Mouse (Mus musculus): ENCODE measurements around the gene Smim13.
"Not testable (repeated sequence)": the region's sequence is repeated elsewhere in the genome, so short reads cannot be mapped to it uniquely, and the experiment has no call there.

Smim13 gene

DNA sequence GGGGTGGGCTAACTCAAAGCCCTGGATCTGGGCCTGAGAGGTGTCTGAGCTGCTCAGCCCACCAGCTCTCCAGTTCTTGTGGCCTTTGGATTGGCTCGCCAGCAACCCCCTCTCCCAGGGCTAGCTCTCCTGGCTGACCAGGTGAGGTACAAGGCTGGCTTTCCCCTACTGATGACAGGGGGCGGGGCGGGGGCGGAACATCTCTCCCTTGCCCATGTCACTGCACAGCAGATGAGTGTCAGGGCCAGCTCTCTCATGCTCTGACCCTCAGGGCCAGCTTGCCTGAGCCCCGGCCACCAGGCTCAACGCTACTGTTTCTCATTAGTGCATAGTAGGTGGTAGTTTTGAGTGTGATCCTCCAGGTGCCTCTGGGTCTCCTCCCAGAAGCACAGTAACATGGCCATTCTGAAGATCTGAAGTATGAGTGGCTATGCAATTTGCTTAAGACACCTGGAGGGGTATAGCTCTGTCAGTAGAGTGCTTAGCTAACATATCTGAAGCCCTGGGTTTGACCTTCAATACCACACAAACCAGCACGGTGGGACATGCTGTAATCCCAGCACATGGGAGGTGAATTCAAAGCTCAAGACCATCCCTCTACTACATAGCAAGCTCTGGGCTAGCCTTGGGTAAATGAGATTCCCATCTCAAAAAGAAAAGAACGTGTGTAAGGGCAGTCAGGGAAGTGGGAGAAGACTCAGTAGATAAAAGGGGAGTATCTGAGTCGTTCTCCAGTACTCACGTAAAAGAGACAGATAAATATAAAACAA lies 11.4 kb upstream of the Smim13 start:
- in situ Hi-C loops (cut with MboI, MseI) = loop anchor here (5.0 kb wide), 3 partner anchors 101 to 391 kb away; no protein-coding TSS in a partner anchor

DNA sequence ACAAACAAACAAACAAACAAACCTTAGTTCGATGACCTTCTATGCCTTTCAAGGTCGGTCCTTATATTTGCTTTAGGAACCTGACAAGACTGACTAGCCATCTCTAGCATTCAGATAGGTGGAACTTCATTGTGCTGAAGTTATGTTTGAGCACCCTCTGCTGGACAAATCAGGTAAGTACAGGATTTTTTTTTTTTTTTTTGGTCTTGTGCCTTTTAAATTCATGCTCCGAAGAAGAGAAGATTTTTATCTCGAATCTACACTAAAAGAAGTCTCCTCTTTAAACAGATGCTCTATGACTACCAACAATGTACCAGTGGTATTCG lies 10.9 kb upstream of the Smim13 start:
- in situ Hi-C loops (cut with MboI, MseI) = loop anchor here (5.0 kb wide), 3 partner anchors 101 to 391 kb away; no protein-coding TSS in a partner anchor

DNA sequence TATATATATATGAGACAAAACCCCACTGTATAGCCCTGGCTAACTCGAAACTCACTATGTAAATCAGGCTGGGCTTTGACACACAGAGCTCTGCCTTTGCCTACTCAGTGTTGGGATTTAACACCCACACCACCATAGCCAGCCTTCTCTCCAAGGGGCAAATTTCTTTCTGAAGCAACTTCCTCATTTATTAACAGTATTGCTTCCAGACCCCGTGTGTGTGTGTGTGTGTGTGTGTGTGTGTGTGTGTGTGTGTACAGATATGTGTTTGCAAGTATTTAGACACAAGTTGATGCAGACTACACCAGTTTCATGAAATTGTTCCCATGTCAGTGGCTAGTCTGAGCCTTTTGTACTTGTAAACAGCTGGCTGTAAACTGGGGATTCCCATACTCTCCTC lies 8.1 kb upstream of the Smim13 start:
- in situ Hi-C loops (cut with MboI, MseI) = loop anchor here in 1 of 2 experiments (5.0 to 10.0 kb wide), 2 partner anchors 237 to 394 kb away; partner anchors contain the start of gene Pak1ip1

DNA sequence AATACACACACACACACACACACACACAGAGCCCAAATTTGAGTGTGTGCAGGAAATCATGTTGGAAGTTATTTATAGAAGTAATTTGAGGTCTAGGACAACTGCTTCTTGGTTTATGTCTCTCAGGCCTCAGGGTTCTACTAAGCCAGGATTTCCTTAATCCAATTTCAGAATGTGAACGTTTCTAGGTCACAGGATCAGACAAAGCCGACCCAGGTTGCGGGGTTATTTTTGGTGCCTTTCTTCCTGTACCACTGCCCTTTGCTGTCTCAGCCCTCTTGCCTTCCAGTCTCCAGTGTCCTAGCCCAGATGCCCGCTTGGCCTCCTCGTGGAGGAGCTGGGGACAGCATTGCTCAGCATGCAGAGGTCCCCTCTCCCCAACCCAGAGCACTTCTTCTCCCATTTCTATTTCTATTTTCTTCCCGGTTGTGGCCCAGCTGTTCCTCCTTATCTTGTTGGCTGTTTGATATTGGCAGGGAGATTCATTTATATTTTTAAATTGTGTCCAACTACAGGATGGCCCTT lies 5.3 kb upstream of the Smim13 start:
- in situ Hi-C loops (cut with MboI, MseI) = loop anchor here in 1 of 2 experiments (5.0 to 10.0 kb wide), 2 partner anchors 240 to 397 kb away; partner anchors contain the start of gene Pak1ip1

DNA sequence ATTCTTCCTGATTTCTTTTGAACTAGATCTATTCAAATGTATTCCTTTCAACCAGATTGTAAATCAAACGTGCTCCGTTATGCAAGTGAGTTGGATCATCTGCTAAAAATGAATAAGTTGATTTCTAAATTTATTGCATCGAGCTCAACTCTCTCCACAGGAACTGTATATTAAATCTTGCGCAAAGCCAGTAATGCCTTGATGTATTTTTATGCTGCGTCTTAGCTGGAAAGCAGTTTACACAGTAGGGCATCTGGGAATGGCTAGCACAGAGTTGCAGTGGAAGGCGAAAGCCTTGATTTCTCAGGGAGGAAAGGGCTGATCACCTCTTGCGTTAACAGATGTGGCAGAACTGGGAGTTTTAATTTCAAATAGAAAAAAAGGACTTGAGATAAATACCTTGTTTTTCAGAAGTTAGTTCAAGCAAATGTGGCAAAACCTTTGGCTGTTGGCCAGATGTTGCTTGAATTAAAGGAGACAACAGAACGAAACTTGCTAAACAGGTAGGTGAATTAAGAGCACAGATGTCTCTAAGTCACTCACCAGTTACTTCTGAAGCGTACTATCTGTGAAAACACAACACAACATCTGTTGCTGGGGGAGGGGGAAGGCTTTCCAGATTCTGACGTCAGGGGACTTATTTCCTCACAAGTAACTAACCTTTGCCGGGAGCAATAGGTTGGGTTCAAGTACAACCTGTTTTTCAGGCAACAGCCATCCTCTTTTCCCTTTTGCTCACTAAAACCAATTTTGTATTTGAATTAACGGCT lies 708 bp upstream of the Smim13 start:
- in situ Hi-C loops (cut with MboI, MseI) = loop anchor here in 1 of 2 experiments (10.0 kb wide), 1 partner anchor 244 kb away; the partner anchor contains the start of gene Pak1ip1

DNA sequence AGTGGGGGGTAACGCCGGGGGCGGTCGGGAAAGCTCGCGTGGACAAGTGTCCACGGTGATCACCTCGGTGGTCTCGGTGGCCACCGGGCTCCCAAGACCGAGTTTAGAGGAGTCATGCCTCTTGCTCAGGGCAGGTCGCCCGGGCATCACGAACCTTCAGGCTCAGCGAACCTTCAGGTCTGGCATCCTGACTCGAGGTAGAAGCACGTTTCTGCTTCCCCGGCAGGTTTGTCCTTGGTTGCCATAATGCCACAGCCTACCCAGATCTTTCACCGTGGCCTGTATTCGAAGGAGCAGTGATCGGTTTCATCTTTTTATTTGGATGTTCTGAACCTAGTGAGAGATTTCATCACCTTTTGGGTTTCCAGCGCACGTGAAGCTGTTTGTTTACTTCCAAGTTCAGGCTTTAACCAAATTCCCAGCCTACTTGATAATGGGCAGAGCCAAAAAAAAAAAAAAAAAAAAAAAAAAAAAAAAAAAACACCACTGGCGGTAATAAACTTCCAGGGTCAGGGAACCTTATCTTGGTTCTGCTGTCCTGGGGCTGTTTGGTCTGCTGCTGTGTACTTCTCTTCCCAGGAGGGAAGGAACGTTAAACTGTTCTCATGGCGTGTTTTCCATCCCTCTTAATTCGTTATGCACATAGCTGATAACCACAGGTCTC lies 806 bp downstream of the Smim13 start:
- in situ Hi-C loops (cut with MboI, MseI) = no loop called here

DNA sequence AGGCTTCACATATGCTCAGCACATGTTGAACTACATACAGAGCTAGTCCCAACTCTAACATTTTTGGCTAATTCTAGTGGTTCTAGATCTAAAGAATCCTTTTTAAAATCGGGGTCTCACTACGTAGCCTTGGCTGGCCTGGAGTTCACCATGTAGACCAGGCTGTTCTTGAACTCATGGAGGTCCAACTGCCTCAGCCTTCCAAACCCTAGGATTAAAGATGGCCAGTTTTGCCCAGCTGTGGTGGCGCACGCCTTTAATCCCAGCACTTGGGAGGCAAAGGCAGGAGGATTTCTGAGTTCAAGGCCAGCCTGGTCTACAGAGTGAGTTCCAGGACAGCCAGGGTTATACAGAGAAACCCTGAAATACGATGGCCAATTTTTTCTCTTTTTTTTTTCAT lies 1.6 kb downstream of the Smim13 start:
- in situ Hi-C loops (cut with MboI, MseI) = not testable (repeated sequence)

DNA sequence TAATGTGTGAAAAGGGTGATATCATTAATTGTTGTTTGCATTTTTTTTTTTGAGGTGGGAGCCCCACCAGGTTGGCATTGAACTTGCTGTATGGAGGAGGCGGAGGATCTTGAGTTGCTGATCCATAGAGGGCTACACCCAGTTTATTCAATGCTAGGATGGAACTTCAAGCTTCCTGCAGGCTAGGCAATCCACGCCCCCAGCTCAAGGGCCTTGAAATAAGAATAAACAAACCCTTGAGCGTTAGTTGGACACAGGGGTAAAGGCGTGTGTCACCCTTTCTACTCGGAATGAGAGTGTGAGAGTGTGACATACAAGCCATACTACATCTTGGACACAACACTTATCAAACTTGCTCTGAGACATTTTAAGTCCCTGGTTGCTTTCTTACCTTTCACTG lies 2.0 kb downstream of the Smim13 start:
- in situ Hi-C loops (cut with MboI, MseI) = no loop called here

DNA sequence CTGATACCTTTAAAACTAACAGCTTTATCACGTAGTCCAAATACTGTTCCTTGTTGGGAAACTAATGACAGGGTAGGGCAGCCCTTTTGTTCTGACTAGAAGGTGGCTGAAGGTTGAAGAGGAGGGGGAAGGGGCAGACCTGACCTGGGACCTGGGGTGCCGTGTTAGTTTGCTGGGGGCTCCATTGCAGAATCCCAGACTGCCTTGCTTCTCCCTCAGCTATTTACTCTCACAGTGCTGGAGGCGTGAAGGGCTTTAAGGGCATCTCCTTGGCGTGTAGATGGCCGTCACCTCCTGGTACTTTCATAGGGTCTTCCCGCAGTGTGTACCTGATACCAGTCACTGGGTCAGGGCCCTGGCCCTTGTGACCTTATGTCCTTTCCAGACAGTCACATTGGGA lies 2.5 kb downstream of the Smim13 start:
- in situ Hi-C loops (cut with MboI, MseI) = no loop called here

DNA sequence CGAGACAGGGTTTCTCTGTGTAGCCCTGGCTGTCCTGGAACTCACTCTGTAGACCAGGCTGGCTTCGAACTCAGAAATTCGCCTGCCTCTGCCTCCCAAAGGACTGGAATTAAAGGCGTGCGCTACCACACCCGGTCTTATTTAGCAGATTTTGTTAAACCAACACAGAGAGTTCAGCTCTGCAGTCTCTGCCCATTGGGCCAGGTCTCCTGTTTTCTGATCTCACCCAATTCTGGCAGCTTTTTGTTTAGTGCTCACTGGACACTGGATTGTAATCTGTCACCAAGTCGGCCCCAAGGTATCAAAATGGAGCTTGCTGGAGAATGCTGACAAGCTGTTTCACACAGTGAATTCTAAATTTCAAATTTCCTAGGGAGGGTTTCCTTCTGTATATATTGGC lies 3.1 kb downstream of the Smim13 start:
- in situ Hi-C loops (cut with MboI, MseI) = no loop called here

DNA sequence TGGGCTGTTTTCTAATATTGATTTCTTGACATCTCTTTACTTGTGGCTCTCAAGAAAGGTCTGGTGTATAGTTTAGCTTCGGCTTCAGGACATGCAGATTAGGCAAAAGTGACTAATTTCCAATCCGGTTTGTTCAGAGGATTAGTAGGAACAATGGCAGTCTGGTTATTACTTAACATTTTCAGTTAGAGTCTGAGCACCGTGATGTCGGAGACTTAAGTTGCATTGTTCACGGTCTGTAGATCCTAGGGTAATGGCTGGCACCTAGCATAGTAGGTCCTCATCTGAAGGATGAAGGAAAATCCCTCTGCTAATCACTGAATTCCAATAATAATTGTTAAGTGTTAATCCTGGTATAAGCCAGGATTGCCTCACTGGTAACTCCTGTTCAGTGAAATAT lies 6.5 kb downstream of the Smim13 start:
- in situ Hi-C loops (cut with MboI, MseI) = no loop called here

DNA sequence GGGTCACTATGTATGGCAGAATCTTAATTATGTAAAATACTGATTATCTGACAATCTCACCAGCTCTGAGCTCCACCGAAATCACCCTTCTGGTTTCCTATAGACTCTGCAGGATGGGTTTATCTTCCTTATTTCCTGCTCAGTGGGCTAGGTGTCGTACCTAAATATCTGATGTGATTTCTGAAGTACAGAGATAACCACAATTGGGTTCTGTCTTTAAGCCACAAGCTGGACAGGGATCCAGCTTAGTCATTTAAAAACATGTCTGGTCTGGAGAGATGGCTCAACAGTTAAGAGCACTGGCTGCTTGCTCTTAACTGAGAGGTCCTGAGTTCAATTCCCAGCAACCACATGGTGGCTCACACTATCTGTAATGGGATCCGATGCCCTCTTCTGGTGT lies 7.3 kb downstream of the Smim13 start:
- in situ Hi-C loops (cut with MboI, MseI) = no loop called here

DNA sequence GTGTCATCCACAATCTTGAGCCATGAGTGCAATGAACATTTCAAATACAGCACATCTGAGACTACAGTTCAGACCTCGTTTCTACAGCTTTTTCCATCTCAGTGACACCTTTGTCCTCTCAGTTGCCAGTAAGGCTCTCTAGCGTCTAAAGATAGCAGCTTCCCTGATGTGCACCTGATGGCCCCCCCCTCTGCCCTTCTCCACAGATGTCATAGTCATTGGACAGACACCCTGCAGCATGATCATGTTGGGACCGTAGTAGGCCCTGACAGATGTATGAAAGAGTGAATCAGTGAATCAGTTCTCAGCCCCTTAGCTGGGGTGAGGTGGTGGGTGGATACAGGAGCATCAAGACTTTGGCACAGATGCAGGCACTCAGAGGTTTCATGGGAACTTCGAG lies 8.2 kb downstream of the Smim13 start:
- in situ Hi-C loops (cut with MboI, MseI) = no loop called here

DNA sequence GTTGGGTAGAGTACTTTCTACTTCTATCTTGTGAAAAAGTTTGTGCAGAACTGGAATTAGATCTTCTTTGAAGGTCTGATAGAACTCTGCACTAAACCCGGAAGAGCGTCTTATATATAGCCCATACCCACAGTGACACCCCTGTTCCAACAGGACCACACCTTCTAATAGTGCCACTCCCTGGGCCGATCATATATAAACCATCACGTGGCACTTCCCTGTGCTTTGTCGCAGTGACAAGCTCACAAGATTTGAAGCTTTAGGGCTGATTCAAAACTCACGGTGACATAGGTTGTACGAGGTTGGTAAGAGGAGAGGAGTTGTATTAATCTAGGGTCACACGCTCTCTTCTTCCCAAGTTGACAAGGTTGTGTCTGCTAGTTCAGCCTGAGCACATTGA lies 12.0 kb downstream of the Smim13 start:
- in situ Hi-C loops (cut with MboI, MseI) = not testable (repeated sequence)

DNA sequence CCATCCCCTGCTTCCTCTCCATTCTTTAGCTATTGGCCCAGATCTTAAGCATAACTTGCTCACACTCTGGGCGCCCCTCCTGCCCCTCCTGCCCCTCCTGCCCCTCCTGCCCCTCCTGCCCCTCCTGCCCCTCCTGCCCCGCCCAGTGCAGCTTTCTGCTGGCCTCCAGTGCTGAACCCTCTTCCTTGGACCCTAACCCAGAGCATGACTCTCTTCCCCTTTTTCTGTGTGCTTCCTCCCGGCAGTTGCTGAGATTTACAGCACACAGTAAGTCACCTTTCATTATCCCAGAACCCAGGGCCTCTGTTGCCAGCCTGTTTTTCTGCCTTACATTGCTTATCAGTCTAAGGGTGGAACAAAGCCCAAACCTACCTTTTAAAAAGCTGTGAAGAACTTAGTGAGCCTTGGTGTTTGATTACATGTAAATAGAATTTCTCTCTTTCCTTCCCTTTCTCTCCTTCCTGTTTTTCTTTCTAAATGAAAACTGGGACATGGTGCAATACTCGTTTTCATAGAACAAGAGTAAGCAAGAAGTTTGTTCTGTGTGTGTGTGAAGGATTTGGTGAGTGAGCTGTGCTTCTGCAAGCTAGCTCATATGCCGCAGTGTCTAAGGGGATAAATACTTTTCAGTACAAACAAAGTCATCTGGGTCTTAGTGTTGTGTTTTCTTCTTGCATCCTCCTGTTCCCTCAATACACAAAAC lies 13.8 kb downstream of the Smim13 start:
- in situ Hi-C loops (cut with MboI, MseI) = no loop called here

DNA sequence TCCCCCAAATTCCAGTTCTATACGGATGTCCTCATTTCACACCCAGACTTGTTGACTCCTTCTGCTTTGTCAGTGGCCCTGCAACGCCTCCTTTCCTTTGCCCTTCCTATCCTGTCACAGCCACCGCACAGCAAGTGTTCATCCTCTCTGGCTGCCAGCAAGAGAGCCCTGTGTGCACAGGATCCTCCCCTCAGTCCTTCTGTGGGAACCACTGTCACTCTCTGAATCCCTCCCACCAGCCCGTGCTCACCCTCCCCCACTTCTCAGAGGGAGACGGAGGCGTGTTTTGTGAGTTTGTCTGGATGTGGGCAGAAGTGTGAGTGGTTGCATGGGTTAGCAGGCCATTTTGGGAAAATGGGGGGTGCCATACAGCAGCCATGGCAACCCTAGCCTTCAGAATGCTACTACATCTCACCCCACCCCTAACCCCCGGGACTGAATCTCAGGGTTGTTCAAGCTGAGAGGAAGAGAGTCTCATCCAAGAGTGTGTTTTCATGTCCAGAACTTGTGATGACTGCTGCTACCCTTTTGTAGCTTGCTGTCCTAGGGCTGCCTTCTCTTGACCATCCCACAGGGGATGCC lies 18.3 kb downstream of the Smim13 start:
- in situ Hi-C loops (cut with MboI, MseI) = no loop called here

DNA sequence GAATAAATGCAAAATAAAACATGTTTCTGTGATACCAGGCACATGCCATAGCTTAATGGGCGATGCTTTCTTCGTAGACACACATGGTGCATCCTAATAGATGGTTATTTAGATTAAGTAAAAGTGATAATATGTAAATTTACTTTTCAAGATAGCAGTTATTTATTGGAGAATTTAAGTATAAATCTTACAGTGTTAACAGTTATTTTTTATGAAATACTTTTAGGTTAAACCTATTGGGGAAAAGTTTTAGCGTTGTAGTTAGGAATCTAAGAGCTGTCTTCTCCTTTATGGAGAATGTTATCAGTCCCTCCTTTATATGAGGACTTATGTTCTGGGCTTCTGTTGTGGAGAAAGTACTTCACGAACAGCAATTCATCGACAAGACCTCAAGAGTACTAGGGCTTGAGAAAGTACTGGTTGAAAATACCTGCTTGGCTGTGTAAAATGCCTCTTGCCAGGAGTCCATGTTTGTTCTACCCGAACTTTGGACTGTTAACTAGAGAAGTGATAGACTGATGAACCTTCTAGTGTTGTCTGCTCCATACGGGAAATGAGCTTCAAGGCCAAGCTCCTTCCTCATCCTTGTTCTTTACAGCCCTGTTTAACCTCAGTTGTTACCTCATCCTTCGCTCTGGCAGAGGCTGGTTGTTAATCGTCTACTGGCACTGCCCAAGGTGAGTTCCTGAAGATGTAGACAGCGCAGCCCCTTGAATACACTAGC lies 24.4 kb downstream of the Smim13 start, which contains the start of gene Gm17364:
Gene Gm17364 (minus strand): TSS at position 51 of the 724 bp plus-strand sequence.
- in situ Hi-C loops (cut with MboI, MseI) = no loop called here

DNA sequence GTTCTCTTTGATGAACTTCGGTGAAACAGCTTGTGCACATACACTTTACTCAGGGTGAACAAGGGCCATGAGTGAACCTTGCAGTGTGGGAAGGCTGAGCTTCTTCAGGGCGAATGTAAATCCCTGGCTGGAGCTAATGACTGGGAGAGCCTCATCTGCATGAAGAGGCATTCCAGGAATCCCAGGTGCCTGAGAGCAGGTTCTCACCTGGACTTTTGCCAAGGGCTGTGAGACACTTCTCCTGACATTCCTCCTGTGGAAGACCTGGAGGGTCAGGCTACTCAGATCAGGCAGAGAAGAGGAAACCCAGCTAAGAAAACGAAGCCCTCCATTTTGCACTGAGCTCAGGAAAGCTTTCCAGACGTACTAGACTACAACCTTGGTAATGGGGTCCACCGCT lies 31.1 kb downstream of the Smim13 start:
- in situ Hi-C loops (cut with MboI, MseI) = loop anchor here (5.0 kb wide), 1 partner anchor 292 kb away; no protein-coding TSS in a partner anchor

DNA sequence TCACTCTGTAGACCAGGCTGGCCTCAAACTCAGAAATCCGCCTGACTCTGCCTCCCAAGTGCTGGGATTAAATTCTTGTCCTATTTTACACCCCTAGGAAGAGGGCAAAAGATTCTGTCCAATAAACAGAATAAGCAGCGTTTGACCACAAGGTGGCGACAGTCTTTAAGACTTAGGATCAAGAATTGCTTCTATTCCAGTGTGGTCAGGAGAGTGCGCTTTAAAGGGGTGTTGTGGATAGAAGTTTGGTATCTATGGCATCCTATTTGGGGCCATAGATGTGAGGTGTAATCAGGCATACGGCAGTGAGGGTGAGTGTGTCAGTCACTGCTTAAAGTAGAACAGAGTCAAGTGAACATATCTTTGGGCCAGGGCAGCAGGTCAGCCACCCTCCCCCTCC lies 33.6 kb downstream of the Smim13 start:
- in situ Hi-C loops (cut with MboI, MseI) = loop anchor here (5.0 kb wide), 1 partner anchor 289 kb away; no protein-coding TSS in a partner anchor

DNA sequence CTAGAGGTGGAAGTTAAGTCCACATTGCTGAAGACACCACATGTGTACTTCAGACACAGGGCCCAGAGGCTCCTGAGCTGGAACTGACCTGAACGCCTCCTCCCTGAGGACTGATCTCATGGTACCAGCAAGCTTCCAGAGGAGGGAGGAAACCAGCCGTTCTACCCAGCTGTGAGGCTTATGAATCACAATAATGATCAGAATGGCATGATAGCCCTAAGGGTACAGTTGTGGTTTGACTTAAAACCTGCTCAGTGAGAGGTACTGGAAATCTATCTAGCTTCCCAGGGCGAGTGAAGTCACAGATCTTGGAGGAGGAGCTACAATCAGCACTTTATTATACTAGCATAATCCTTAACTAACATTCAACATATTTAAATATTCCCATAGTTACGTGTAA lies 35.8 kb downstream of the Smim13 start:
- in situ Hi-C loops (cut with MboI, MseI) = no loop called here
